18 mouse cellular contexts compared by ENCODE assay signal in the genomic region with DNA sequence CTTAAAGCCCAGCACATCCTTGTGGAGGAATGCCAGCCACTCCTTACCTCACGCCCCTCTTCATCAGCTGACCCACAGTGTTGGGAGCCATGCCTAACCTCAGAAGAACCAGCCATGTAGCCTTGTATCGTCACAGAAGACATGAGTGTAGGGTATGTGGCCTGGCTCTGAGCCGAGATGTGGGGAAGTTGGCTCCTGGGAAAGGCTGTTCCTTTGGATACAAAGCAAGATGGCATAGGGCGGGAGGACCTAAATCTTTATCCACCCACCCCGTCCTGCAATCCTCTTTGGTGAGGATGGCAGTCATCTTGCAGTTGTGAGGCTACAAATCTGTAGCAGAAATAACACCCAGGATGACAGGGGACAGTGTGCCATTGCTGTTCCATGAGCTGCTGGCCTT. TPM values are rescaled to one million over a fixed set of nuclear protein-coding genes. Genes with fewer than 3 reads are reported as not detected.
"Had no signal": no experiment of that assay in that cellular context is flagged by ENCODE, and none has a peak within 500 bp of the region (broad histone marks: within the 10 kb centered on the region; RNA-seq: fewer than 3 reads in every experiment).

No protein-coding gene starts in this region.

- H3K4me3 ChIP-seq: limb, embryonic 15.5 days; liver, embryonic 12.5 days; megakaryocyte, embryonic 14.5 days; neural tube, embryonic 13.5 days had no signal

- H3K36me3 ChIP-seq: limb, embryonic 15.5 days; neural tube, embryonic 13.5 days had no signal

- H3K4me1 ChIP-seq: limb, embryonic 15.5 days; megakaryocyte, embryonic 14.5 days; neural tube, embryonic 13.5 days had no signal

- H3K27me3 ChIP-seq: limb, embryonic 15.5 days; liver, embryonic 12.5 days; neural tube, embryonic 13.5 days had no signal

- ATAC-seq: intestine, embryonic 16.5 days; liver, embryonic 12.5 days; midbrain, embryonic 16.5 days had no signal

- DNase-seq: kidney, adult 8-10 months; lung, embryonic 14.5 days; lung, postnatal 10 days; thymus, postnatal 36 days had no signal

- H3K4me2 ChIP-seq: limb, embryonic 15.5 days; liver, embryonic 12.5 days; lung, embryonic 14.5 days; midbrain, embryonic 11.5 days; neural tube, embryonic 13.5 days had no signal

- H3K9me3 ChIP-seq: limb, embryonic 15.5 days; liver, embryonic 12.5 days; neural tube, embryonic 13.5 days had no signal

- H3K27ac ChIP-seq: limb, embryonic 15.5 days; liver, embryonic 12.5 days; macrophage; neural tube, embryonic 13.5 days had no signal

- H3K9ac ChIP-seq: limb, embryonic 15.5 days; liver, embryonic 12.5 days; lung, embryonic 14.5 days; neural tube, embryonic 13.5 days had no signal

RNA-seq across cellular contexts. Expression of a gene that starts 9.0 kb away (rescaled TPM):
- total RNA-seq: layer of hippocampus, postnatal 25 days had no signal
- polyA plus RNA-seq: limb, embryonic 11.5 days; lung, embryonic 14.5 days; macrophage; midbrain, embryonic 11.5 days had no signal

RNA-seq across cellular contexts. Expression of a gene that starts 14.9 kb away (rescaled TPM):
- total RNA-seq: layer of hippocampus, postnatal 25 days had no signal
- polyA plus RNA-seq: intestine, embryonic 16.5 days; kidney, embryonic 16.5 days; limb, embryonic 11.5 days; limb, embryonic 15.5 days; liver, embryonic 12.5 days; lung, embryonic 14.5 days; macrophage; midbrain, embryonic 11.5 days; midbrain, embryonic 16.5 days; neural tube, embryonic 13.5 days; small intestine, adult 2 months; stomach, embryonic 16.5 days; thymus, postnatal 0 days had no signal

RNA-seq across cellular contexts. Expression of a gene that starts 17.1 kb away (rescaled TPM):
- total RNA-seq: layer of hippocampus, postnatal 25 days had no signal
- polyA plus RNA-seq: lung, embryonic 14.5 days; macrophage; midbrain, embryonic 11.5 days; midbrain, embryonic 16.5 days; neural tube, embryonic 13.5 days; small intestine, adult 2 months had no signal
